30 mouse cellular contexts compared by ENCODE assay signal in the genomic region with DNA sequence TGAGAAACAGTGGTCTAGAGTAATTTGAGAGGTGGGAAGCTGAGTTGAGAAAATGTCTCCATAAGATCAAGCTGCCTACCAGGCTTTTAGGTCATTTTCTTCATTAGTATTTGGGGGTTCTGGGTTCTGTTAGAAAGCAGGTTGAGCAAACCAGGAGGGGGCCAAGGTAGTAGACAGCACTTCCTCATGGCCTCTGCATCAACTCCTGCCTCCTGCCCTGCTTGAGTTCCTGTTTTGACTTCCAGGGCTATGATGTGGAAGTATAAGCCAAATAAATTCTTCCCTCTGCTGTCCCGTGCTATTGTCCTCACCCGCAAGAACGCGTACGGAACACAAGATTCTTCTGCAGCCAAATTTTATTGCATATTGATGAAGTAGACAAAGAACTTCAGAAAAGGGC. TPM values are rescaled to one million over a fixed set of nuclear protein-coding genes. Genes with fewer than 3 reads are reported as not detected.
DNase-seq lines count a peak whose midpoint lies in the region; ATAC-seq and TF ChIP-seq lines count a peak whose summit lies in the region.
"Had no signal": no experiment of that assay in that cellular context is flagged by ENCODE, and none has a peak within 500 bp of the region (broad histone marks: within the 10 kb centered on the region; RNA-seq: fewer than 3 reads in every experiment).

No protein-coding gene starts in this region.

- no peak for TF ChIP-seq CTCF in MEL (IDR thresholded peaks at IDR 0.05 in 2 of 3, conservative IDR thresholded peaks at IDR 0.05 in 1 of 3; ENCODE audit: control insufficient read depth in 1 of 3, insufficient read depth in 1 of 3, low read depth in 2 of 3, low read length in 3 of 3, poor library complexity in 1 of 3, severe bottlenecking in 1 of 3)

- TF ChIP-seq EP300 in MEL (IDR thresholded peaks at IDR 0.05; ENCODE audit: low read depth in 1 of 2, low read length in 2 of 2) = no peak

- no peak for TF ChIP-seq RAD21 in MEL (IDR thresholded peaks at IDR 0.05; ENCODE audit: low read depth, low read length)

- no peak overlapping the region for H3K9ac ChIP-seq in MEL (ENCODE audit: control insufficient read depth, low read depth, low read length, poor library complexity, severe bottlenecking)
- no peak overlapping the region for H3K9ac ChIP-seq in midbrain, embryonic 11.5 days (ENCODE audit: low read length)
- H3K9ac ChIP-seq: embryonic facial prominence, embryonic 13.5 days; embryonic facial prominence, embryonic 15.5 days; forebrain, embryonic 12.5 days had no signal

- ATAC-seq in megakaryocyte, adult 5-6 weeks (ENCODE audit: poor library complexity, severe bottlenecking) = peak; percentile 82
- peak; percentile 66 for ATAC-seq in neutrophil, adult 5-6 weeks (ENCODE audit: extremely low read depth, insufficient number of reproducible peaks, low FRiP score, poor library complexity, severe bottlenecking)
- no peak for ATAC-seq in midbrain, embryonic 11.5 days (ENCODE audit: low FRiP score)
- ATAC-seq: CD4-positive, CD25-positive, alpha-beta regulatory T cell, adult 4 months; forebrain, embryonic 14.5 days; forebrain, embryonic 16.5 days had no signal

- no peak overlapping the region for H3K4me2 ChIP-seq in midbrain, embryonic 11.5 days
- H3K4me2 ChIP-seq: embryonic facial prominence, embryonic 13.5 days; embryonic facial prominence, embryonic 15.5 days; forebrain, embryonic 12.5 days had no signal

- peak; percentile 53 for DNase-seq in heart, adult 11 months
- DNase-seq in heart, postnatal 4 days = no peak
- peak; percentile 18 for DNase-seq in MEL (ENCODE audit: low read depth, low spot score)
- DNase-seq in midbrain, embryonic 11.5 days (ENCODE audit: low spot score, missing footprints) = no peak
- DNase-seq in adrenal gland, postnatal 14 days = no peak
- DNase-seq: adrenal gland, adult 2 months; adrenal gland, postnatal 10 days; adrenal gland, postnatal 36 days; B cell, adult 2 months; cerebellum, adult 11 months; cerebellum, adult 18-20 months; cerebellum, adult 8-10 months; cerebellum, adult 9-11 months; cerebellum, postnatal 14 days; cerebellum, postnatal 36 days; embryo, embryonic 11 days had no signal

- no peaks in the 10 kb centered on the region; a peak in 1 of 4 replicates for H3K36me3 ChIP-seq in MEL (ENCODE audit: control insufficient read depth in 1 of 2, insufficient read depth in 2 of 2, low read length in 2 of 2)
- H3K36me3 ChIP-seq in midbrain, embryonic 11.5 days (ENCODE audit: control insufficient read depth, insufficient read depth, low read length) = no peaks in the 10 kb centered on the region
- H3K36me3 ChIP-seq: embryonic facial prominence, embryonic 13.5 days; embryonic facial prominence, embryonic 15.5 days; forebrain, embryonic 12.5 days had no signal

- H3K4me1 ChIP-seq in MEL (ENCODE audit: control insufficient read depth in 1 of 2, insufficient read depth in 2 of 2, low read length in 2 of 2) = no peaks in the 10 kb centered on the region
- H3K4me1 ChIP-seq in midbrain, embryonic 11.5 days (ENCODE audit: control insufficient read depth, insufficient read depth, low read length) = peaks cover 5% of the 10 kb centered on the region
- H3K4me1 ChIP-seq: embryonic facial prominence, embryonic 13.5 days; embryonic facial prominence, embryonic 15.5 days had no signal

- H3K79me2 ChIP-seq in MEL (ENCODE audit: control insufficient read depth, insufficient read depth, low read length, poor library complexity) = no peaks in the 10 kb centered on the region

- no peak overlapping the region for H3K27ac ChIP-seq in MEL (ENCODE audit: control insufficient read depth, low read depth, low read length)
- no peak overlapping the region for H3K27ac ChIP-seq in midbrain, embryonic 11.5 days (ENCODE audit: low read depth, low read length)
- H3K27ac ChIP-seq: embryonic facial prominence, embryonic 13.5 days; embryonic facial prominence, embryonic 15.5 days; forebrain, embryonic 10.5 days; forebrain, embryonic 12.5 days had no signal

- no peaks in the 10 kb centered on the region for H3K9me3 ChIP-seq in MEL (replicated peaks; ENCODE audit: insufficient read depth, low read length)
- peaks cover 5% of the 10 kb centered on the region; the same call in 1 of the 2 replicates for H3K9me3 ChIP-seq in midbrain, embryonic 11.5 days (ENCODE audit: control insufficient read depth, low read length)
- H3K9me3 ChIP-seq: embryonic facial prominence, embryonic 15.5 days; forebrain, embryonic 12.5 days; G1E had no signal

- no peaks in the 10 kb centered on the region for H3K27me3 ChIP-seq in MEL (ENCODE audit: control insufficient read depth in 1 of 2, insufficient read depth in 2 of 2, low read length in 2 of 2)
- H3K27me3 ChIP-seq in midbrain, embryonic 11.5 days (ENCODE audit: control insufficient read depth, insufficient read depth, low read length) = no peaks in the 10 kb centered on the region
- H3K27me3 ChIP-seq: CH12.LX; embryonic facial prominence, embryonic 13.5 days; embryonic facial prominence, embryonic 15.5 days; forebrain, embryonic 12.5 days had no signal

- no peak overlapping the region for H3K4me3 ChIP-seq in MEL (ENCODE audit: control insufficient read depth in 1 of 2, insufficient read depth in 1 of 2, low read depth in 2 of 2, low read length in 2 of 2)
- no peak overlapping the region for H3K4me3 ChIP-seq in midbrain, embryonic 11.5 days (ENCODE audit: low read depth, low read length)
- H3K4me3 ChIP-seq: embryonic facial prominence, embryonic 13.5 days; embryonic facial prominence, embryonic 15.5 days; erythroblast, embryonic 14.5 days; forebrain, embryonic 10.5 days; forebrain, embryonic 12.5 days had no signal

- WGBS in midbrain, embryonic 11.5 days = 92% methylated on average over 5 of the region's 5 CpGs

- TF ChIP-seq POLR2A in MEL (IDR thresholded peaks at IDR 0.05; ENCODE audit: control insufficient read depth in 1 of 2, insufficient read depth in 1 of 2, low read depth in 1 of 2, low read length in 2 of 2, poor library complexity in 1 of 2) = no peak

TF ChIP-seq in MEL, 35 proteins besides CTCF, POLR2A, EP300 and RAD21:
- no peak for TF ChIP-seq TBP (IDR thresholded peaks at IDR 0.05; ENCODE audit: low read depth, low read length)
- TF ChIP-seq USF2 (IDR thresholded peaks at IDR 0.05; ENCODE audit: borderline replicate concordance in 1 of 2, insufficient read depth in 1 of 2, low read depth in 1 of 2, low read length in 2 of 2) = no peak

RNA-seq across cellular contexts. Expression of gene Scp2d1, which starts 58.2 kb away (rescaled TPM):
- total RNA-seq in heart, postnatal 4 days (2021) = not detected
- total RNA-seq in MEL (2012; rRNA removed) = not detected in 2 replicates
- not detected for polyA plus RNA-seq in MEL (2012; ENCODE audit: insufficient read depth in 1 of 2, insufficient read length in 2 of 2, low read depth in 1 of 2, low replicate concordance in 2 of 2, missing spikeins in 1 of 2)
- total RNA-seq in megakaryocyte, adult 5-6 weeks (2015) = not detected in 2 replicates
- total RNA-seq in megakaryocyte, adult 5-6 weeks (2017) = not detected in 2 replicates
- not detected in 2 replicates for total RNA-seq in neutrophil, adult 5-6 weeks (2017)
- polyA plus RNA-seq in midbrain, embryonic 11.5 days (2014; fragmentation: Nextera tagmentation; extraction: Ambion mirVana) = not detected in 2 replicates
- total RNA-seq in adrenal gland, postnatal 14 days (2021) = not detected in 2 replicates
- total RNA-seq: adrenal gland, adult 2 months; adrenal gland, postnatal 10 days; adrenal gland, postnatal 36 days; CH12.LX; common myeloid progenitor, adult 5-6 weeks; G1E had no signal
- polyA plus RNA-seq: adrenal gland, adult 2 months; CD4-positive, CD25-positive, alpha-beta regulatory T cell, adult 4 months; embryonic facial prominence, embryonic 11.5 days; embryonic facial prominence, embryonic 13.5 days; embryonic facial prominence, embryonic 15.5 days; erythroblast, embryonic 14.5 days; forebrain, embryonic 10.5 days; forebrain, embryonic 12.5 days; forebrain, embryonic 14.5 days; forebrain, embryonic 16.5 days; G1E had no signal

Comparison
In these comparisons a context has a peak if more than half of its experiments do, and no peak if none do; other contexts are left out.
1. DNase-seq: peak in heart, adult 11 months (single experiment) and MEL (single experiment); none in heart, postnatal 4 days (single experiment), midbrain, embryonic 11.5 days (single experiment) and adrenal gland, postnatal 14 days (single experiment).